12 mouse cellular contexts compared by ENCODE assay signal in the genomic region with DNA sequence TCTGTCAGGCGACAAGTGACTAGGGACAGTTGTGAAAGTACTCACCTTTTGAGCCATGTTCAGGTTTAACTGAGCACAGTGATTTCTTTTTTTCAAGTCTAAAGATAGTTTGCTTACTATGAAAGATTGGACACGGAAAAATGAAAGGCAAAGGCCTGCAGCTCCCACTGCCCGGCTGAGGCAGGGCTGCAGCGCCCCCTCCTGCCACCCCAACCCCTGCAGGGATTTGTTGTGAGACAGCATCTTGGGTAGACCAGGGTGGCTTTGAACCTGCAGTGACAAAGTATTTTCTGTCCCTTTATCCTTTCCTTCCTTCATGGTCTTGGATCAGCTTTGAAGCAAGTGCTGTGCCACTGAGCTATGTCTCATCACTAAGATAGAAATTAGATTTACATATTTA. TPM values are rescaled to one million over a fixed set of nuclear protein-coding genes. Genes with fewer than 3 reads are reported as not detected.
A peak's percentile ranks its signal among the peaks of the same experiment; 100 is the strongest.
DNase-seq lines count a peak whose midpoint lies in the region; ATAC-seq lines count a peak whose summit lies in the region.
"Had no signal": no experiment of that assay in that cellular context is flagged by ENCODE, and none has a peak within 500 bp of the region (broad histone marks: within the 10 kb centered on the region; RNA-seq: fewer than 3 reads in every experiment).

No protein-coding gene starts in this region.

- H3K27me3 ChIP-seq in kidney, embryonic 14.5 days (ENCODE audit: control insufficient read depth, insufficient read depth, low read length), result no peaks in the 10 kb centered on the region
- H3K27me3 ChIP-seq in liver, embryonic 15.5 days, result no peaks in the 10 kb centered on the region
- H3K27me3 ChIP-seq in forebrain, embryonic 16.5 days (replicated peaks; ENCODE audit: control insufficient read depth, insufficient read depth, low read length), result no peaks in the 10 kb centered on the region
- H3K27me3 ChIP-seq in forebrain, embryonic 14.5 days (replicated peaks; ENCODE audit: control insufficient read depth, insufficient read depth, low read length), result no peaks in the 10 kb centered on the region
- H3K27me3 ChIP-seq: neural tube, embryonic 13.5 days had no signal

- H3K4me1 ChIP-seq in kidney, embryonic 14.5 days (ENCODE audit: control insufficient read depth, insufficient read depth, low read length), result peaks cover 6% of the 10 kb centered on the region; the same call in 1 of the 2 replicates
- H3K4me1 ChIP-seq in liver, embryonic 15.5 days (replicated peaks), result peaks cover 96% of the 10 kb centered on the region
- H3K4me1 ChIP-seq in forebrain, embryonic 16.5 days (replicated peaks; ENCODE audit: control insufficient read depth, insufficient read depth, low read length), result peaks cover 26% of the 10 kb centered on the region
- peaks cover 10% of the 10 kb centered on the region for H3K4me1 ChIP-seq in forebrain, embryonic 14.5 days (ENCODE audit: control insufficient read depth, insufficient read depth, low read length)

- no peak overlapping the region for H3K4me3 ChIP-seq in kidney, embryonic 14.5 days (ENCODE audit: low read length)
- H3K4me3 ChIP-seq in liver, embryonic 15.5 days (replicated peaks), result no peak overlapping the region
- no peak overlapping the region for H3K4me3 ChIP-seq in forebrain, embryonic 16.5 days (replicated peaks; ENCODE audit: low read length)
- H3K4me3 ChIP-seq in forebrain, embryonic 14.5 days (ENCODE audit: low read depth, low read length), result no peak overlapping the region
- H3K4me3 ChIP-seq: neural tube, embryonic 13.5 days had no signal

- no peaks in the 10 kb centered on the region for H3K9me3 ChIP-seq in kidney, embryonic 14.5 days (ENCODE audit: control insufficient read depth, low read length)
- H3K9me3 ChIP-seq in liver, embryonic 15.5 days (replicated peaks), result no peaks in the 10 kb centered on the region
- no peaks in the 10 kb centered on the region for H3K9me3 ChIP-seq in forebrain, embryonic 16.5 days (ENCODE audit: control insufficient read depth, low read length)
- H3K9me3 ChIP-seq in forebrain, embryonic 14.5 days (replicated peaks; ENCODE audit: control insufficient read depth, low read length), result no peaks in the 10 kb centered on the region
- H3K9me3 ChIP-seq: neural tube, embryonic 13.5 days had no signal

- peaks cover 39% of the 10 kb centered on the region; the same call in 1 of the 2 replicates for H3K36me3 ChIP-seq in kidney, embryonic 14.5 days (ENCODE audit: control insufficient read depth, insufficient read depth, low read length)
- H3K36me3 ChIP-seq in liver, embryonic 15.5 days (replicated peaks), result peaks cover 18% of the 10 kb centered on the region
- peaks cover 4% of the 10 kb centered on the region; the same call in 1 of the 2 replicates for H3K36me3 ChIP-seq in forebrain, embryonic 16.5 days (ENCODE audit: control insufficient read depth, insufficient read depth)
- H3K36me3 ChIP-seq in forebrain, embryonic 14.5 days (ENCODE audit: control insufficient read depth, insufficient read depth, low read length), result peaks cover 58% of the 10 kb centered on the region

- ATAC-seq in kidney, embryonic 14.5 days (ENCODE audit: low FRiP score, low TSS enrichment), result no peak
- ATAC-seq in liver, embryonic 15.5 days (ENCODE audit: insufficient read depth), result no peak
- ATAC-seq in forebrain, embryonic 16.5 days, result no peak
- ATAC-seq in forebrain, embryonic 14.5 days, result no peak
- ATAC-seq: inflammation-experienced regulatory T-cells, adult 6 months had no signal

- H3K27ac ChIP-seq in kidney, embryonic 14.5 days (ENCODE audit: low read depth, low read length), result no peak overlapping the region
- peak overlapping the region; percentile 95; the same call in 1 of the 2 replicates for H3K27ac ChIP-seq in liver, embryonic 15.5 days (replicated peaks)
- H3K27ac ChIP-seq in forebrain, embryonic 16.5 days (ENCODE audit: low read length), result no peak overlapping the region
- no peak overlapping the region for H3K27ac ChIP-seq in forebrain, embryonic 14.5 days (ENCODE audit: low read depth, low read length)
- H3K27ac ChIP-seq: macrophage; neural tube, embryonic 13.5 days had no signal

- peak; percentile 53 for DNase-seq in adrenal gland, postnatal 14 days
- no peak for DNase-seq in adrenal gland, adult 2 months
- DNase-seq in kidney, postnatal 10 days, result peak; percentile 47
- peak; percentile 67 to 74 for DNase-seq in B cell, adult 2 months
- no peak for DNase-seq in forebrain, embryonic 14.5 days (ENCODE audit: low spot score)
- DNase-seq: cerebellum, adult 8-10 months had no signal

- no peak overlapping the region for H3K9ac ChIP-seq in kidney, embryonic 14.5 days (ENCODE audit: low read depth, low read length)
- no peak overlapping the region for H3K9ac ChIP-seq in liver, embryonic 15.5 days
- H3K9ac ChIP-seq in forebrain, embryonic 16.5 days (replicated peaks; ENCODE audit: low read depth, low read length), result no peak overlapping the region
- H3K9ac ChIP-seq in forebrain, embryonic 14.5 days (ENCODE audit: low read length), result no peak overlapping the region
- H3K9ac ChIP-seq: neural tube, embryonic 13.5 days had no signal

- no peak overlapping the region for H3K4me2 ChIP-seq in kidney, embryonic 14.5 days (replicated peaks; ENCODE audit: low read depth, low read length)
- no peak overlapping the region for H3K4me2 ChIP-seq in liver, embryonic 15.5 days
- no peak overlapping the region for H3K4me2 ChIP-seq in forebrain, embryonic 16.5 days (ENCODE audit: low read length)
- no peak overlapping the region for H3K4me2 ChIP-seq in forebrain, embryonic 14.5 days (ENCODE audit: low read length)
- H3K4me2 ChIP-seq: neural tube, embryonic 13.5 days had no signal

- 86% methylated on average over 4 of the region's 4 CpGs for WGBS in kidney, embryonic 14.5 days
- WGBS in liver, embryonic 15.5 days (ENCODE audit: insufficient replicate concordance), result 71% methylated on average over 4 of the region's 4 CpGs
- WGBS in forebrain, embryonic 16.5 days, result 57% methylated on average over 4 of the region's 4 CpGs
- WGBS in forebrain, embryonic 14.5 days, result 68% methylated on average over 4 of the region's 4 CpGs

RNA-seq across cellular contexts. Expression of gene Tnk2, which starts 24.8 kb away (rescaled TPM):
- 48.5 and 55.4 TPM in 2 replicates for total RNA-seq in adrenal gland, postnatal 14 days (2021)
- 10 to 100 TPM; 26.5 to 47.4 TPM for total RNA-seq in adrenal gland, adult 2 months (2021)
- polyA plus RNA-seq in adrenal gland, adult 2 months (2012; rRNA removed), result 100 and 110 TPM in 2 replicates
- 10.7 and 11.0 TPM in 2 replicates for polyA plus RNA-seq in kidney, embryonic 14.5 days (2014; fragmentation: Nextera tagmentation; extraction: Ambion mirVana)
- 4.5 and 4.7 TPM in 2 replicates for polyA plus RNA-seq in liver, embryonic 15.5 days (2015; fragmentation: Nextera tagmentation; extraction: Ambion mirVana)
- 15.0 and 21.9 TPM in 2 replicates for polyA plus RNA-seq in forebrain, embryonic 16.5 days (2015; fragmentation: Nextera tagmentation; extraction: Ambion mirVana)
- polyA plus RNA-seq in forebrain, embryonic 14.5 days (2014; fragmentation: Nextera tagmentation; extraction: Ambion mirVana), result 11.2 and 13.1 TPM in 2 replicates

RNA-seq across cellular contexts. Expression of gene Tfrc, which starts 59.8 kb away (rescaled TPM):
- total RNA-seq in adrenal gland, postnatal 14 days (2021), result 181 and 285 TPM in 2 replicates
- total RNA-seq in adrenal gland, adult 2 months (2021), result 10 to 100 TPM; 25.5 to 62.9 TPM
- polyA plus RNA-seq in adrenal gland, adult 2 months (2012; rRNA removed), result 0.99 and 1.2 TPM in 2 replicates
- polyA plus RNA-seq in kidney, embryonic 14.5 days (2014; fragmentation: Nextera tagmentation; extraction: Ambion mirVana), result 38.1 and 62.0 TPM in 2 replicates
- 285 and 299 TPM in 2 replicates for polyA plus RNA-seq in liver, embryonic 15.5 days (2015; fragmentation: Nextera tagmentation; extraction: Ambion mirVana)
- polyA plus RNA-seq in forebrain, embryonic 16.5 days (2015; fragmentation: Nextera tagmentation; extraction: Ambion mirVana), result 33.7 and 37.5 TPM in 2 replicates
- 43.9 and 56.0 TPM in 2 replicates for polyA plus RNA-seq in forebrain, embryonic 14.5 days (2014; fragmentation: Nextera tagmentation; extraction: Ambion mirVana)

Comparison
In these comparisons a context has a peak if more than half of its experiments do, and no peak if none do; other contexts are left out.
1. DNase-seq: peak in adrenal gland, postnatal 14 days (single experiment), kidney, postnatal 10 days (single experiment) and B cell, adult 2 months (2 of 2); none in adrenal gland, adult 2 months (single experiment) and forebrain, embryonic 14.5 days (single experiment).
2. RNA of gene Tfrc, which starts 59.8 kb away (polyA plus RNA-seq): 285 to 299 TPM in liver, embryonic 15.5 days, 38.1 to 62.0 TPM in kidney, embryonic 14.5 days, 43.9 to 56.0 TPM in forebrain, embryonic 14.5 days and 33.7 to 37.5 TPM in forebrain, embryonic 16.5 days; 0.99 to 1.2 TPM in adrenal gland, adult 2 months; every median in the first group is over 10 times any median in the second.